Mouse (Mus musculus): ENCODE data around the gene Ube2c. TPM values are rescaled to one million over a fixed set of nuclear protein-coding genes. Genes with fewer than 3 reads are reported as not detected.
A peak's percentile ranks its signal among the peaks of the same experiment; 100 is the strongest.

The Ube2c gene
- polyA plus RNA-seq, 2 experiments: 279 to 293 TPM

DNA sequence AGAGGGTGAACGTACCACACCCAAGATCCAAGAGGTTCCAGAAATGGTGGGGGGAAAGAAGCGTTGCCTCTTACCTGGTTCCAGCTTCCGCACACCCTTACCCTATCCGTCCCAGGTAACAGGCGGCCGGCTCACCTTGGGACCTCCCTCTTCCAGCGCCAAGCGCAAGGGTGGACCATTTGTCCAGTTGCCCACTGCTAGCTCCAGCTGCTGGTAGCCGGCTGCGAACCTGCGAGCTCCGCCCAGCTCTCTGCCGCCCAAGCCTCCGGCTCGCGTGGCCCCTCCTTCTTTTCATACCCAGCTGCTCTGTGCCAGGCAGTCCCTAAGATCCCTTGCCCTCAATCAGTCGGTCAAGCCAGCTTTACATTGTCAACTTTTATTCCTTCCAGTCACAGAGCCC, 7.1 kb downstream of the Ube2c start:
- Histone ChIP-seq H3K9ac (ENCODE audit: low read depth, low read length, severe bottlenecking) (no peak overlapping the region), H3K4me1 (ENCODE audit: control insufficient read depth, insufficient read depth, low read length) (no peaks in the 10 kb centered on the region; the same call in 1 of the 2 replicates), H3K4me3 (replicated peaks; ENCODE audit: low read length) (no peak overlapping the region), H3K27me3 (ENCODE audit: control insufficient read depth, insufficient read depth, low read length) (no peaks in the 10 kb centered on the region), H3K27ac (replicated peaks; ENCODE audit: low read depth, low read length) (no peak overlapping the region), H3K9me3 (ENCODE audit: control insufficient read depth, low read length) (no peaks in the 10 kb centered on the region), H3K4me2 (replicated peaks; ENCODE audit: low read depth, low read length, severe bottlenecking) (no peak overlapping the region), H3K36me3 (ENCODE audit: control insufficient read depth, insufficient read depth, low read length) (peaks cover 12% of the 10 kb centered on the region)
- TF ChIP-seq POLR2A (IDR thresholded peaks at IDR 0.05; ENCODE audit: borderline replicate concordance, extremely low read depth, insufficient read depth, insufficient read length): no peak
- 58% methylated on average over 17 of the region's 17 CpGs for WGBS
- ATAC-seq (ENCODE audit: low FRiP score, low read depth) (no peak), DNase-seq (ENCODE audit: low spot score) (no peak)

DNA sequence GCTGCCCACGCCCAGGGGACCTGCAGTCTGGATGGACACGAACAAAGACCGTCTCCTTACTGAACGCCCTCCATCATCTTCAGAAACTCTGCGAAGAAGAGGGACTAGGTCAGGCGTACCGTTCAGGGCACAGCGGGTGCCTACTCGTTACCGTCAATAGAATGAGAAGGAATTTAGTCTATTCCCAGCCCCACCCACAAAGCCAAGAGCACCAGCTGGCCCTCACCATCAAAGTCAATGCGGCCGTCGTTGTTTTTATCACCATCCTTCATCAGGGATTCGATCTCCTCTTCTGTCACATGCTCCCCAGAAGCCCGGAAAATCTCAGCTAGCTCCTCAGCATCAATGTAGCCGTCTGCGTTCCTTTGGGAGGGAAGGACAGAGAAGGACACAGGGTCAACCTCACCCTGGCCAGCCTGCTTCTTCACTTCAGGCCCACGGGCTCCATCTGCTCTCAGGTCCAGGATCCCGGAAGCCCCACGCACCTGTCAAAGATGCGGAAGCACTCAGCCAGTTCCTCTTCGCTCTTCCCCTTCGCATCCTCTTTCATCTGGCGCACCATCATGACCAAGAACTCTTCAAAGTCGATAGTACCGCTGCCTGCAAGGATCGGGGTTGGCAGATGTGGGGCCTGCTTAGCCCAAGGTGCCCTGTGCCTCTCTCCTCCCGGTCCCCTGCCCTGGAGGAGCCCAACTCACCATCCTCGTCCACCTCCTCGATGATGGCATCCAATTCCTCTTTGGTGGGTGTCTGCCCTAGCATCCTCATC, 7.7 kb downstream of the Ube2c start:
- no peaks in the 10 kb centered on the region for H3K27me3 ChIP-seq (ENCODE audit: control insufficient read depth, insufficient read depth, low read length)
- no peaks in the 10 kb centered on the region for H3K4me1 ChIP-seq (ENCODE audit: control insufficient read depth, insufficient read depth, low read length)
- no peak for ATAC-seq (ENCODE audit: low FRiP score, low read depth)
- peaks cover 7% of the 10 kb centered on the region for H3K36me3 ChIP-seq (ENCODE audit: control insufficient read depth, insufficient read depth, low read length)
- TF ChIP-seq POLR2A (IDR thresholded peaks at IDR 0.05; ENCODE audit: borderline replicate concordance, extremely low read depth, insufficient read depth, insufficient read length): no peak
- no peak overlapping the region for H3K9ac ChIP-seq (ENCODE audit: low read depth, low read length, severe bottlenecking)
- DNase-seq (ENCODE audit: low spot score): no peak
- no peak overlapping the region for H3K4me3 ChIP-seq (replicated peaks; ENCODE audit: low read length)
- no peaks in the 10 kb centered on the region for H3K9me3 ChIP-seq (ENCODE audit: control insufficient read depth, low read length)
- no peak overlapping the region for H3K4me2 ChIP-seq (replicated peaks; ENCODE audit: low read depth, low read length, severe bottlenecking)
- H3K27ac ChIP-seq (replicated peaks; ENCODE audit: low read depth, low read length): no peak overlapping the region
- 80% methylated on average over 30 of the region's 30 CpGs for WGBS

DNA sequence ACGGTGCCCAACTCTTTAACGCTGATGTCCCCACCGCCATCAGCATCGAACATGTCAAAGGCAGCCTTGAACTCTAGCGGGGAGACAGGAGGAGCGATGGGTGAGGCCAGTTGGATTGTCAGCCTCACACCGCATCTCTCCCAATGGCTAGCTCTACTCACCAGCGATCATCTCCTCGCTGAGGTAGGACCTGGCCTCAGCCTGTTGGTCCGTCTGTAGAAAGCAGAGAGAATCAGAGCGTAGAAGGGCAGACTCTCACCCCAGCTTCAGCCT, 8.3 kb downstream of the Ube2c start:
- H3K4me1 ChIP-seq (ENCODE audit: control insufficient read depth, insufficient read depth, low read length): no peaks in the 10 kb centered on the region
- no peak for TF ChIP-seq POLR2A (IDR thresholded peaks at IDR 0.05; ENCODE audit: borderline replicate concordance, extremely low read depth, insufficient read depth, insufficient read length)
- no peak overlapping the region for H3K4me3 ChIP-seq (replicated peaks; ENCODE audit: low read length)
- no peak overlapping the region for H3K27ac ChIP-seq (replicated peaks; ENCODE audit: low read depth, low read length)
- DNase-seq (ENCODE audit: low spot score) (no peak), ATAC-seq (ENCODE audit: low FRiP score, low read depth) (no peak)
- H3K27me3 ChIP-seq (ENCODE audit: control insufficient read depth, insufficient read depth, low read length): no peaks in the 10 kb centered on the region
- H3K9me3 ChIP-seq (ENCODE audit: control insufficient read depth, low read length): no peaks in the 10 kb centered on the region
- no peak overlapping the region for H3K4me2 ChIP-seq (replicated peaks; ENCODE audit: low read depth, low read length, severe bottlenecking)
- H3K36me3 ChIP-seq (ENCODE audit: control insufficient read depth, insufficient read depth, low read length): peaks cover 4% of the 10 kb centered on the region
- 94% methylated on average over 11 of the region's 11 CpGs for WGBS
- no peak overlapping the region for H3K9ac ChIP-seq (ENCODE audit: low read depth, low read length, severe bottlenecking)

DNA sequence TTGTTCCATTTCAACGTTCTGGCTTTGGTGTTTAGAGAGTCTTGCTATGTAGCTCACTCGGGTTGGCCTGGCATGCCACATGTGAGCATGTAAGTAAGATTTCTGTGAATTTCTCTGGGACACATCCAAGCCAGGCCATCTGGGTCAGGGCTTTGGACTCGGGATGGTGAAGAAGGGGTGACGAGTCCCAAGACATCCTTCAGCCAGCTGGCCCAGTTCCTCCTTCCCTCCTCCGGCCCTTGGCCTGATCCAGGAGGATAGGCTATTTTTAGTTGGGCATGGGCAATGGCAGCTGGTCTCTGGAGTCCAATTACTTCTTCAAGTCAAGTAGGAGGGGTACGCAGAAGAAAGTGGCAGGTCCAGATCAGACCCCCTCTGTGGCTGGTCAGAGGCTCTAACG, 9.1 kb downstream of the Ube2c start:
- Histone ChIP-seq H3K9me3 (ENCODE audit: control insufficient read depth, low read length) (no peaks in the 10 kb centered on the region), H3K4me2 (replicated peaks; ENCODE audit: low read depth, low read length, severe bottlenecking) (no peak overlapping the region), H3K4me1 (ENCODE audit: control insufficient read depth, insufficient read depth, low read length) (no peaks in the 10 kb centered on the region), H3K9ac (ENCODE audit: low read depth, low read length, severe bottlenecking) (no peak overlapping the region), H3K36me3 (ENCODE audit: control insufficient read depth, insufficient read depth, low read length) (no peaks in the 10 kb centered on the region; the same call in 1 of the 2 replicates), H3K4me3 (replicated peaks; ENCODE audit: low read length) (no peak overlapping the region), H3K27me3 (ENCODE audit: control insufficient read depth, insufficient read depth, low read length) (no peaks in the 10 kb centered on the region), H3K27ac (replicated peaks; ENCODE audit: low read depth, low read length) (no peak overlapping the region)
- no peak for ATAC-seq (ENCODE audit: low FRiP score, low read depth)
- 83% methylated on average over 7 of the region's 7 CpGs for WGBS
- no peak for TF ChIP-seq POLR2A (IDR thresholded peaks at IDR 0.05; ENCODE audit: borderline replicate concordance, extremely low read depth, insufficient read depth, insufficient read length)
- no peak for DNase-seq (ENCODE audit: low spot score)

DNA sequence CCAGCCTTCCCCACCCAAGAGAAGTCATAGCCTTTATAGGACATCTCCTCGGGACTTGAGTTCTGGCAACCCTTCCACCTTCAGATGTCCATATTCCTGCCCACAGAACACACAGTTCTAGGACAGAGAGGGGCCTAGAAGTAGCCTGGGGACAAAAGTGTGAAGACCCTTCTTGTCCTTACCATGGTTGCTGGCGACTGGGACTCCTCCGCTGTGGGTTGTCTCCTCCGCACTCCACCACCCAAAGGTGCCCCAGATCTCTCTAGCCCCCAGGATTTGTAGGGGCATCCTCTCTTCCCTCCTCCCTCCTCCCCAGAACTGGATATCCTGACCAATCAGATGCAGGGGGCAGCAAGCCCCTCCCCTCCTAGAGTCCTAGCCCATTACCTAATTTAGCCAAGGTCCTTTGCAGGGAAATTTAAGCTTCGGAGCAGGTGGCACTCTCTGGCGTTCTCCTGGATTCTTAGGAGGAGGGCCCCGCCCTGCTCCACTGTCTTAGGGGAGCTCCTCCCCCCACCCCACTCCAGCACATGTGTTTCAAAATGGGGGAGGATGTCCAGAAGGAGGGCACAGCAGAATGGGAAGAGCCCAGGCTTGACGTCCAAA, 9.9 kb downstream of the Ube2c start, which contains the start of gene Tnnc2:
Gene Tnnc2, minus strand, starts transcription at position 487 of the 606 bp plus-strand sequence.
- Histone ChIP-seq H3K4me2 (replicated peaks; ENCODE audit: low read depth, low read length, severe bottlenecking) (no peak within 1 kb of the TSS), H3K9ac (ENCODE audit: low read depth, low read length, severe bottlenecking) (no peak within 1 kb of the TSS), H3K9me3 (ENCODE audit: control insufficient read depth, low read length) (no peaks in the 10 kb centered on the region), H3K4me1 (ENCODE audit: control insufficient read depth, insufficient read depth, low read length) (peaks cover under 1% of the 10 kb centered on the region; the same call in 1 of the 2 replicates), H3K4me3 (replicated peaks; ENCODE audit: low read length) (no peak within 1 kb of the TSS), H3K27ac (replicated peaks; ENCODE audit: low read depth, low read length) (no peak within 1 kb of the TSS), H3K36me3 (ENCODE audit: control insufficient read depth, insufficient read depth, low read length) (no peaks in the 10 kb centered on the region), H3K27me3 (ENCODE audit: control insufficient read depth, insufficient read depth, low read length) (no peaks in the 10 kb centered on the region)
- TF ChIP-seq POLR2A (IDR thresholded peaks at IDR 0.05; ENCODE audit: borderline replicate concordance, extremely low read depth, insufficient read depth, insufficient read length): no peak
- peak; percentile 27; the same call in 1 of the 2 replicates for ATAC-seq (ENCODE audit: low FRiP score, low read depth)
- no peak for DNase-seq (ENCODE audit: low spot score)
- 58% methylated on average over 8 of the region's 8 CpGs for WGBS
